Mouse (Mus musculus) hindbrain, embryonic 16.5 days (tissue): ENCODE results near the gene Boll. TPM values are rescaled to one million over a fixed set of nuclear protein-coding genes. Genes with fewer than 3 reads are reported as not detected.

Experiments
- ATAC-seq: fragments of 200-750 bp; cut with Nextera tagmentation; 2 replicates; pipeline ENCODE4 v1.8.0; 2017; ENCODE audit warnings: moderate TSS enrichment, moderate library complexity
- H3K27ac ChIP-seq: fragments of 300-500 bp; sonication (generic); 2 replicates; pipeline ENCODE4 v1.5.1; 2014; ENCODE audit warnings: low read depth, mild to moderate bottlenecking, control low read depth, low read length, moderate library complexity
- H3K27me3 ChIP-seq: fragments of 300-500 bp; sonication (generic); replicated peaks from 2 replicates; pipeline ENCODE4 v1.6.1; 2014; ENCODE audit warnings: low read length; ENCODE audit not compliant: control insufficient read depth, insufficient read depth
- H3K36me3 ChIP-seq: fragments of 300-500 bp; sonication (generic); 2 replicates; pipeline ENCODE4 v1.6.1; 2014; ENCODE audit warnings: mild to moderate bottlenecking, low read length, moderate library complexity, mixed read lengths; ENCODE audit not compliant: control insufficient read depth, insufficient read depth
- H3K4me1 ChIP-seq: fragments of 300-500 bp; sonication (generic); 2 replicates; pipeline ENCODE4 v1.6.1; 2014; ENCODE audit warnings: low read depth, low read length; ENCODE audit not compliant: control insufficient read depth, insufficient read depth
- H3K4me2 ChIP-seq: fragments of 300-500 bp; sonication (generic); 2 replicates; pipeline ENCODE4 v1.6.1; 2014; ENCODE audit warnings: mild to moderate bottlenecking, low read length, control low read depth, moderate library complexity
- H3K4me3 ChIP-seq: fragments of 300-500 bp; sonication (generic); 2 replicates; pipeline ENCODE4 v1.5.1; 2014; ENCODE audit warnings: mild to moderate bottlenecking, low read length, control low read depth, moderate library complexity
- H3K9ac ChIP-seq: fragments of 300-500 bp; sonication (generic); 2 replicates; pipeline ENCODE4 v1.6.1; 2014; ENCODE audit warnings: low read depth, mild to moderate bottlenecking, control low read depth, low read length, moderate library complexity
- H3K9me3 ChIP-seq: fragments of 300-500 bp; sonication (generic); 2 replicates; pipeline ENCODE4 v1.6.1; 2014; ENCODE audit warnings: mild to moderate bottlenecking, low read length, moderate library complexity; ENCODE audit not compliant: control insufficient read depth
- WGBS: fragments of 180-500 bp; shearing (Covaris S2); extraction: QIAGEN DNeasy Blood & Tissue Kit; methylation state at CpG from one replicate; pipeline ENCODE4 v1.1.7; 2014; 5-methylcytosine and 5-hydroxymethylcytosine counted together
- polyA plus RNA-seq: library from polyadenylated mRNA; unstranded; fragments of >200 nt; fragmentation: Nextera tagmentation; extraction: Ambion mirVana; gene quantifications from 2 replicates; pipeline ENCODE4 v1.2.1, GENCODE M21; 2015

Boll gene
- polyA plus RNA-seq, 1 experiment from 2014 or later = not detected

GRCm38 (mm10) chr1:55215185-55215813, 148.0 kb downstream of the Boll start:
- Histone ChIP-seq H3K27me3 (no peaks in the 10 kb centered on the region), H3K4me1 (no peaks in the 10 kb centered on the region), H3K9ac (no peak overlapping the region), H3K9me3 (no peaks in the 10 kb centered on the region), H3K4me3 (no peak overlapping the region), H3K27ac (no peak overlapping the region), H3K4me2 (no peak overlapping the region), H3K36me3 (no peaks in the 10 kb centered on the region)
- 64% methylated on average over 11 of the region's 11 CpGs for WGBS
- ATAC-seq = no peak

- WGBS = 88% methylated on average over 6 of the region's 6 CpGs
- Histone ChIP-seq H3K27me3 (no peaks in the 10 kb centered on the region), H3K4me1 (no peaks in the 10 kb centered on the region), H3K4me2 (no peak overlapping the region), H3K9me3 (no peaks in the 10 kb centered on the region), H3K27ac (no peak overlapping the region), H3K9ac (no peak overlapping the region), H3K36me3 (no peaks in the 10 kb centered on the region), H3K4me3 (no peak overlapping the region)
- no peak for ATAC-seq
Observed at GRCm38 (mm10) chr1:55213936-55214335, 149.3 kb downstream of the Boll start.

DNA sequence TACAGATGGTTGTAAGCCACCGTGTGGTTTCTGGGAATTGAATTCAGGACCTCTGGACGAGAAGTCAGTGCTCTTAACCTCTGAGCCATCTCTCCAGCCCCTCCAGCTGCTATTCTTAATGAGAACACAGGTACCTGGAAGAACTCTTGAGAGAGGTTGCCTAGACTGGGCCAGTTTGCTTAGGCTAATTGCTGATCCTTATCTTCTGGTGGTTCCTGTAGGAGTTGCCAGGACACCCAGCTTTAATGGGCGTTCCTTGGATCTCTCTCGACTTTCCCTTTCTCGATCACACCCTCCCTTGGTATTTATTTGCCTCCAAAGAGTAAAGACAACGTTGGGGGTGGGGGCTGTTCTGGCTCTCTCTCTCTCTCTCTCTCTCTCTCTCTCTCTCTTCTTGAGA, 149.8 kb downstream of the Boll start:
- H3K4me3 ChIP-seq = no peak overlapping the region
- ATAC-seq = no peak
- H3K9me3 ChIP-seq = no peaks in the 10 kb centered on the region
- no peak overlapping the region for H3K9ac ChIP-seq
- no peaks in the 10 kb centered on the region for H3K4me1 ChIP-seq
- no peak overlapping the region for H3K27ac ChIP-seq
- H3K4me2 ChIP-seq = no peak overlapping the region
- H3K27me3 ChIP-seq = no peaks in the 10 kb centered on the region
- WGBS = 75% methylated on average over 6 of the region's 6 CpGs
- H3K36me3 ChIP-seq = no peaks in the 10 kb centered on the region

- Histone ChIP-seq H3K4me1 (no peaks in the 10 kb centered on the region), H3K36me3 (no peaks in the 10 kb centered on the region), H3K27me3 (no peaks in the 10 kb centered on the region), H3K4me3 (no peak overlapping the region), H3K27ac (no peak overlapping the region), H3K4me2 (no peak overlapping the region), H3K9ac (no peak overlapping the region), H3K9me3 (no peaks in the 10 kb centered on the region)
- 83% methylated on average over 4 of the region's 4 CpGs for WGBS
- no peak for ATAC-seq
Observed at GRCm38 (mm10) chr1:55212771-55213170, 150.5 kb downstream of the Boll start.

GRCm38 (mm10) chr1:55211081-55211480, 152.2 kb downstream of the Boll start:
- H3K36me3 ChIP-seq = no peaks in the 10 kb centered on the region
- H3K9ac ChIP-seq = no peak overlapping the region
- no peak overlapping the region for H3K4me3 ChIP-seq
- 76% methylated on average over 8 of the region's 8 CpGs for WGBS
- no peaks in the 10 kb centered on the region for H3K4me1 ChIP-seq
- no peaks in the 10 kb centered on the region for H3K27me3 ChIP-seq
- no peak overlapping the region for H3K4me2 ChIP-seq
- no peak for ATAC-seq
- H3K27ac ChIP-seq = no peak overlapping the region; the same call in 1 of the 2 replicates
- no peaks in the 10 kb centered on the region for H3K9me3 ChIP-seq

DNA sequence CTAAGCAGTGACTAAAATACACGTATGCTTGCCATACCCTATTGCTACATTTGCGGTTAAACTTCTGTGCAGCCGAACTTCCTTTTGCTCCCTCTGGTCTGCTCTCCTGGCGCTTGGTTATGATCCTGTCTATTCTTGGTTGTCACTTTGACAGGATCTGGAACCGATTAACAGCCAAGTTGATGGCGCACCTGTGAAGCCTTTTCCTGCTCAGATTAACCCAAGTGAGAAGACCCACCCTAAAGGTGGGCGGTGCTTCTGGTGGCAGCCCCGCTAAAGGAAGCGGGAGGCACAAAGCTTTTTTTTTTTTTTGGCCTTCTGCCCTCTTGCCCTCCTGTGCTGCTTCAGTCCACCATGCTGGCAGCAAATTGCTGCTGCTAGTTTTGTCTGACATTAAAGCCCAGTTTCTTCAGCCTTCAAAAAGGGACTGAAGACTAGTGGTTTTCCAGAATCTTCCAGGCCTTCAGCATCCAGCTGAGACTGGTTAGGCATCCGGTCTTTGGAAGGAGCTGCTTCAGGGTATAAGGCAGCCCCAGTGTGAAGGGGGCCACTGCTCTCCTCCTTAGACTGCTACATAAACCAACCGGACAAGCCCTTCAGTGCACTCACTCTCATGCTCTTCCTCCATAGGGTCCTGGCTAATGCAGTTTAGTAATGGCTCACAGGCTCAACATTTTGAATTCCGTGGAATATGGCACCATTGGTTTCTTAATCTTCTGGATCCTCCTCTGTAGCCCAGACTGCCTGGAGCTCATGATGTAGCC, 152.9 kb downstream of the Boll start:
- WGBS = 55% methylated on average over 12 of the region's 12 CpGs
- Histone ChIP-seq H3K4me1 (no peaks in the 10 kb centered on the region), H3K4me2 (no peak overlapping the region), H3K9ac (no peak overlapping the region), H3K9me3 (no peaks in the 10 kb centered on the region), H3K27me3 (no peaks in the 10 kb centered on the region), H3K4me3 (no peak overlapping the region), H3K36me3 (no peaks in the 10 kb centered on the region), H3K27ac (no peak overlapping the region; the same call in 1 of the 2 replicates)
- ATAC-seq = no peak

- H3K4me3 ChIP-seq = no peak overlapping the region
- no peaks in the 10 kb centered on the region for H3K9me3 ChIP-seq
- no peaks in the 10 kb centered on the region for H3K36me3 ChIP-seq
- no peaks in the 10 kb centered on the region for H3K4me1 ChIP-seq
- H3K27ac ChIP-seq = no peak overlapping the region
- H3K9ac ChIP-seq = no peak overlapping the region
- H3K27me3 ChIP-seq = no peaks in the 10 kb centered on the region
- 80% methylated on average over 5 of the region's 5 CpGs for WGBS
- ATAC-seq = no peak
- no peak overlapping the region for H3K4me2 ChIP-seq
Observed at GRCm38 (mm10) chr1:55208500-55209140, 154.6 kb downstream of the Boll start.

GRCm38 (mm10) chr1:55207561-55207960, 155.7 kb downstream of the Boll start:
- Histone ChIP-seq H3K4me1 (no peaks in the 10 kb centered on the region), H3K4me3 (no peak overlapping the region), H3K27ac (no peak overlapping the region), H3K27me3 (no peaks in the 10 kb centered on the region), H3K9me3 (no peaks in the 10 kb centered on the region), H3K9ac (no peak overlapping the region), H3K4me2 (no peak overlapping the region), H3K36me3 (no peaks in the 10 kb centered on the region)
- no peak for ATAC-seq
- WGBS = 89% methylated on average over 6 of the region's 6 CpGs

GRCm38 (mm10) chr1:55205808-55206327, 157.4 kb downstream of the Boll start:
- 33% methylated on average over 5 of the region's 5 CpGs for WGBS
- Histone ChIP-seq H3K4me1 (no peaks in the 10 kb centered on the region; the same call in 1 of the 2 replicates), H3K27me3 (no peaks in the 10 kb centered on the region), H3K27ac (peak overlapping the region; percentile 17; the same call in 1 of the 2 replicates), H3K9me3 (no peaks in the 10 kb centered on the region), H3K4me3 (no peak overlapping the region), H3K36me3 (no peaks in the 10 kb centered on the region), H3K9ac (no peak overlapping the region), H3K4me2 (no peak overlapping the region)
- no peak for ATAC-seq
